Mouse (Mus musculus) fibroblast of lung, adult 2 months (primary cell): ENCODE results near the gene Npm1.

Experiments used
- DNase-seq: peaks from one replicate; pipeline ENCODE4 v3.0.0-alpha.2; 2011; ENCODE audit warnings: low read depth

The Npm1 gene

DNA sequence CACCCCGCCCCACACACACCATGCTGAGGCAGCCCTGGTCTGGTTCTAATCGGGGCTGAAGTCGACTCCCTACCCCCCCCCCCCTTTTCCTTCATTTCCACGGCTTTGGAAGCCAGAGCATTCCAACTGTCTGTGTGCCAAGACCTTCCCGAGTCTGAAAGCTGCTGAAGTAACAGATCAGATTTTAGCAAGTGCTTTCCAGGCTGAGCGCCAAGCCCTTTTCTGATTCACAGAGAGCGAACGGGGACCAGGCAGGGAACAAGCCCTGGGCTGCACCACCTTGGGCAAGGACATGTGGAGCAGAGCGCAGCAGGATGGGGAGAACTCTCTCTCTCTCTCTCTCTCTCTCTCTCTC, 16.9 kb downstream of the Npm1 start:
- peak; percentile 84 for DNase-seq

DNA sequence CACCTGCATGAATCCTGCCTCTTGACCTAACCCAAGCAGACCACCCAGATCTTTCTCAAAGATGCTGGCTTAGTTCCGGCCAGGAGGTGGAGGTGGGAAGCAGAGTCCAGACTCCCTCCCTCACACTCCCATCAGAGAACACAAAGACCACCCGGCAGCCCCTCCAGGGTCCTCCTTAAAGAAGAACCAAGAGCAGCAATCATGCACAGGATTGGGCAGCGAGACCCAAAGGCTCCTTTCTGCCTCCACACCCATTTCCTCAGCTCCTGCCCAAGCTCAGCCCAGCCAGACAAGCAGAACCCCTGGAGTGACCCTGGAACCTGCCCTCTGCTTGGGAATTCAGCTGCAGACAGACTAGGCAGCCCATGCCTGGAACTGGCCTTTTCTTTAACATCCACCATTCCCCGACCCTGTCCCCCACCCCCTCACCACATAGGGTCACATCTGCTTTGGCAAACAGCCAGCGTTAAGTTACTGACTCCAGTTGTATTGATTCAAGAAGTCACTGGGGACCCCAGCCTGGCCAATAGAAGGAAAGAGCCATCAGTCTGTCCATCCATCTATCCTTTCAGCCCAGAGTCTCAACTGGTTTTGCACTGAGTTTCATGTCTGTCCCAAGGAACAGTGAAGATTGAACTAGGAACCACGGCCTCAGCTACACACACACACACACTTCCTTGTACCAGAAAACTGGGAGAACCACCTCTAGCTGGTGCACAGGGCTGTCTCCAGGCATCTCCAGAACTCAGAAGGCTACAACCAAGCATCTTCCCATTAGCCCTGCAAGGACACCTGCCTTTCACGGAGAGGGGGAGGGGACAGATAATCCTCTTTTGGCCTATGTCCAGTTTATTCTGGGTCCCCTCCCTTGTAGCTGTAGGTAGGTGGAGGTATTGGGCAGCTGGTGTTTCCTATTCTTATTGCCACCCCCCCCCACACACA, 17.5 kb downstream of the Npm1 start:
- no peak for DNase-seq

DNA sequence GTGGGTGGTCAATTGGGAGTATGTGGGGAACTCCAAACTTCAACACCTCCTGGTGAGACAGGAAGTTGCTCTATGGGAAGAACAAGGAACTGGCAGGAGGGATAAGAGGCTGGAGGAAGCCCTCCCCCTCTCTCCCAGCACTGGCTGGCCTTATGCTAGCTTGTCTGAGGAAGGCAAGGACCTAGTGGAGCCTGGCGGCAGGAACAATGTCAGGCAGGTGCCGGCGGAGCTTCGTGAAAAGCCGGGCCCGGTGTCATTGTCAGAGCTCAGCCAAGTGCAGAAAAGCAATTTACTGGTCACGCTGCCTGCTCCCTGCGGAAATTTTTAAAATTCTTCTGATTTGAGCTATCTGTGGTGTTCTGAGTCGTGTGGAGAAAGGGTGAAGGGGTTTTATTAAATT, 19.1 kb downstream of the Npm1 start:
- DNase-seq: no peak

- DNase-seq: no peak
Observed at GRCm38 (mm10) chr11:33142801-33143200, 20.2 kb downstream of the Npm1 start.

GRCm38 (mm10) chr11:33140111-33140460, 22.9 kb downstream of the Npm1 start:
- DNase-seq: no peak

DNA sequence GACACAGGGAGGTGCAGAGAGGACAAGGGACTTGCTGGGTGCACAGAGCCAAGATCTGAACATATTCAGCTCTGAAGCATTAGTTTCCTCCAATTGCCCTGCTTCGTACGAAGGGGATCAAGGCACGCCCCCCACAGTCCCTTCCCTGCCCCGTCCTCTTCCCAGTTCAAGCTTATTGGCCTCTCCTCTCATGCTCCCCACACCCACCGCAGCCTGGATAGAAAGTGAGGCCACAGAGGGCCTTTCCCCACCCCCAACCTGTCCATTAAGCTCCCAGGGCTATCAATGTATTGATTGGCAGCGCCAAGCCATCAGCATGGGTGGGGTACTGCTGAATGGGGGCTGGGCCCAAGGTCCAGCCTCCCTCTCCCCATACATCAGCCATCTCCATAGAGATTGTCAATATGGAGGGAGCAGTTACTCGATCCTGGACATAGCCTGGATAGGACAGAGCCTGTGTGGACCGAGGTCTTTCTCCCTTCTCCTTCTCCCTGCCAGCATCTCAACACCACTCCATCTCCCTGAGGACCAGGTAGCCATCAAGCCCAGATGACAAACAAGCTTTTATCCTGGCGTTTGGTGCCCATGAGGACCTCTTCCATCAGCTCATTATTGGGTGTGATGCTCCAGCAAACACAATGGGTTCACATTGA, 23.4 kb downstream of the Npm1 start:
- DNase-seq: no peak

- no peak for DNase-seq
Observed at GRCm38 (mm10) chr11:33138686-33139085, 24.3 kb downstream of the Npm1 start.

DNA sequence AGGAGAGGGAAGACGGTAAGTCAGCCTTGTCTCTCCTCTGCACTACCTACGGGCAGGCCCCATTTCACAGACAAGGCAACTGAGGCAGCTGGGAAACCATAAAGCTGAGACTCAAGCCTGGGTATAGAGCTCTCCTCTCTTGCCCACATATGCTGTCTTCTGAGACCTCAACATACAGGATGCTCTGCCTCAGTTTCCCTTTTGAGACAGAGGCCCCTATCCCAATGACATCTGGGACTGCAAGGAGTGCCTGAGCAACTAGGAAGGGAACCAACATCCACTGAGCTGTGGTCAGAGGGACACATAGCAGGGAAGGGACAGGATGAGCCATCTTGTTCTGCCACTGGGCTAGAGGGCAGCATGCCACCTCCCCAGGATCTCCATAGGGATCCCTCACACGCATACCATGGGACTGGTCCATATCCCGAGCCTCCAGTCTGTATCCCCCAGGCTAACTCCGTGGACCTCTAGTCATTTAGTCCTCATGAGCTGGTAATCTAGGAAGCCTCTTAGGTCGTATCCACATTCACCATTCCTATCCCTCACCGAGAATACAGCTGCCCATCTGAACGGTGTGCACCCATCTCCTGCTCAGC, 28.5 kb downstream of the Npm1 start:
- no peak for DNase-seq

DNA sequence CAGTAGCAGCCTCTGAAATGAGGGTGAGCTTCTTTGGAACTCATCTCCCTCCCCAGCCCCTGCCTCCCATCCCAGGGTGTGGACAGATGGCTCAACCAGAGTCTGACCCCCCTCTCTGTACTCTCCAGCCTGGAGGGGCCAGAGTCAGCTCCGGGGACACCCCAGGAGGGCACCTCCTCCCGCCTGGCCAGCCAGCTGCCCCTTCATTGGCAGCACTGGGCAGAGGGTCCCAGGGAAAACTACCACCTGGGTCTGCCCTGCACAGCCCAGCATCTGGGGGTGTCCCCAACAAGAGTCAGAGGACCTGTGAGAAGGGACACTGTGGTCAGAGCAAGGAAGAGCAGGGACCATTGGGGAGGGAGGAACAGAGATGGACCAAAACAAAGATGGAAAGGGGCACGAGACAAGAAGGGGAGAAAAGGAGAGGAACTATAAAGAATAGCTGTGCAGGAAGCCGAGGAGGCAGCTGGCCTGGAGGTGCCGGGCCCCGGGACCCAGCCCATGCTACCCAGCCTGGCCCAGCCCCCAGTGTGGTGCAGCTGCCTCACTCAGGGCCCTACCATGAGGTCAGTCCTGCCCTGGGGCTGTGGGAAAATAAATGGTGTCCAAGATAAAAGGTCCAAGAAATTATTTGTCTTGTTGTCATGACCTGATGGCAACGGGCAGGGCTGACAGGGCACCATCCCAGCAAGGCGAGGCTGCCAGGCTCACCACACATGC, 30.2 kb downstream of the Npm1 start:
- DNase-seq: no peak

DNA sequence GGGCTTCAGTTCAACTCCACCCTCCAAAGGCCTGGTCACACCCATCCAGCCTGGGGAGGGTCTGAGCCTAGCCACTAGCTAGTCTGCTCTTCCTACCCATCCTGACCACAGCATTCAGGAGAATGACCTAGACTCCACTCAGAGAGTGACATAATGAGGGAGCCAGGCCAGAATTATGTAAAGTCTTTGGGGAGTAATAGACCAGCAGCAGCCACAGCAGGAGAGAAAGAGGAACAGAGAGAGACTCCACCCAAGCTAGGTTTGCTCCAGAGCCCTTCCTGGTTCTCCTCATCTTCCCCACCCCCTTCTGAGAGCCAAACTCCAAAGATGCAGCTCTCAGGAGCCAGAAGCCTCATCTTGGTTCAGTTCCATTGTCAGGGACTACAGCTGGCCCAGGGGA, 35.9 kb downstream of the Npm1 start:
- DNase-seq: no peak

- DNase-seq: peak; percentile 63
Observed at GRCm38 (mm10) chr11:33122575-33123268, 40.3 kb downstream of the Npm1 start.

GRCm38 (mm10) chr11:33119556-33119955, 43.5 kb downstream of the Npm1 start:
- DNase-seq: no peak

DNA sequence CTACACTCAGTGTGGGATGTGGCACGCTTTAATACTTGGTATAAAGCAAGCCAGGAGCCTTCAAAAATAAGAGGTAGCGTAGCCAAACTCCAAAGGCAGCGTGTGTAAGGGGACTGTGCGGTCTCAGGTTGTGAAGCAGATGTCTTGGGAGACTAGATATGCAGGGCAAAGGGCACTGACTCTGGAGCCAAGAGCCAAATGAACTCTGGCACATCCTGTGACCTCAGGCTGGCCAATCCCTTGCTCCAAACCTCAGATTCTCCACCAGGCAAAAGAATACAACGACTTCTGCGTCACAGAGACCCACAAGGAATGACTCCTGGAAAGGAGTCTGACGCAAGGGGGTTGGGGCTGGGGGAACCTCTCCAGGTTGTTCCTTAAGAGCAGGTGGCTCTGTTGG, 43.9 kb downstream of the Npm1 start:
- DNase-seq: no peak

DNA sequence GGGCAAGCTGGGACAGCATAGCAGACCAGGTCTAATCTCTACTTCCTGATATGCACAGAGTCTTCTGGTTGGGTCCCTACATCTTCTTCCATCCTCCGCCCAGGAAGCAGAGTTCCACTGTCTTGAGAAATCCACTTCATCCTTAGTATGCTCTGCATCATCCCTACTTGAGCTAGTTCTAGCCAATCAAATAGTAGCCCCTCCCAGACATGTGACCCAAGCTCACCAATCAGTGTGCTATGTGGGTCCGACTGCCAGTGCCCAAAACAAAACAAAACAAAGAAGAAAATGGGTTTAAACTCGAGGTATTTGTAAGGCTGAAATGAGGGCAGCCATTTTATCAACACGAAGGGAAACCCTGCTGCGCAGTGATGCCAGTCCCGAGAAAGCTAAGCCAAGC, 44.5 kb downstream of the Npm1 start:
- no peak for DNase-seq

GRCm38 (mm10) chr11:33115796-33116195, 47.2 kb downstream of the Npm1 start:
- no peak for DNase-seq

DNA sequence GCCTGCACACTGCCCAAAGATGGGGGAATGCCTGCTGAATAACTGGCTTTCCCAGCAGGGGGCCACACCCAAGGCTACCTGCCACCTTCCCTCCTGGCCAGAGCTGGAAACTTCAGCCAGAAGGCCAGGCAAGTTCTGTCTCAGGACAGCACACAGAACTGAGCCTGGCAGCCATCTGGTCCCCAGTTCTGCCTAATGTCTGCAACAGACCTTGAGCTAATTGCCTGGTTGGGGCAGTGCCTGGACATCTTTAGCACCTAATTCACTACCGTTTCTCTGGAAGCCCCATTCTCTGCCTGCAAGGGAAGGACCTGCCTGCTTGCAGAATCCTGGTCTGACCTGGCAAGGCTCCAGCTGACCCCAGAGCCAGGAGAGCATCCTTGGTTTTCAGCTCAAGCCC, 50.6 kb downstream of the Npm1 start:
- DNase-seq: no peak

DNA sequence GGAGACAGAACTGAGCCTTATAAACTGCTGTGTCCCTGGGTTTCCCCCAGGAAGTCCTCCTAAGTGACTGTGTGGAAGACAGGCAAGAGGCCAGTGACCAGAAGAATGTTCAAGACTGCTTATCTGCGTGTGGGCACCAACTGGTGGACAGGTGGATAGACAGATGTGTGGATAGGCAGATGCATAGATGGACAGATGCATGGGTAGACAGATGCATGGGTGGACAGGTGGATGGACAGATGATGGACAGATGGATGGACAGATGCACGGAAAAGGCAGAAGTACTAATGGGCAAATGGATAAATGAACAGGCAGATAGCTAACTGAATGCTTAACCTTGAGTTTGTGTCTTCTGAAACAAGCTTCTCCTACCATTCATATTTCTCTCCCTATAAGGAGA, 52.9 kb downstream of the Npm1 start:
- DNase-seq: no peak

DNA sequence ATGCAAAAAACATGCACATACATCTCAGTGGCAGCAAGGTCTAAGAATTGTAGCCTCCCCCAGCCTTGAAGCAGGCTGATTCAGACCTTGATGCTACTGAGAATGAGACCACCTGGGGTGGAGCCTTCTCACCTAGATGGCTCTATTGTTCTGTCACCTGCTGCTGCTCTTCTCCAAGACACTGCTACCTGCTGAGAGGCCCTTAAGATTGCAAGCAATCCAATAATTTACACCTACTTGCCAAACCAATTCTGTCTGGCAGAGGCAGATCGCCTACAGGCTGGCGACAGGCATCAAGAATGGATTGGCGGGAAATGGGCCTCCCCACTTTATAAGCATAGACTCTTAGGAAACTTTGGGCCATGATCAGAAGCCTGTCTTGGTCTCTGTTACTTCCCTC, 55.5 kb downstream of the Npm1 start:
- DNase-seq: no peak

DNA sequence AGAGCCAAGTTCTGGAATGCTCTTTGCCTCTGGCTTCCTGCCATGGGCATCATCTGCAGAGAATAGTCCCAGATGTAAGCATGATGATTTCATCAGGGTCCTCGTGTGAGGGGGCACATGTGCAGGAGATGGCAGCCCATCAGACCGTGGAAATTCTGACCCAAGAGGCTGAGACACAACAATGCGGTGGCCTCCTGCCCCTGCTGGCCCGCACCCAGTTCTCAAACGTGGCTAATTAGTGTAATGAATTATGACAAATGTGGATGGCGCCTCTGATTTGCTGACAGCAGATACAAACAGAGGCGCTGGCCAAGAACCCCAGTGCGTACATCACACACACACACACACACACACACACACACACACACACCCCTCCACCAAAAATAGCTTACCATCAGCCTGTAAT, 58.1 kb downstream of the Npm1 start:
- DNase-seq: no peak

GRCm38 (mm10) chr11:33103291-33103943, 59.6 kb downstream of the Npm1 start:
- no peak for DNase-seq
